Mouse (Mus musculus) liver, embryonic 13.5 days (tissue): ENCODE results near the gene Cnppd1. TPM values are rescaled to one million over a fixed set of nuclear protein-coding genes. Genes with fewer than 3 reads are reported as not detected.

Experiments used
- ATAC-seq: fragments of 200-750 bp; cut with Nextera tagmentation; 2 replicates; pipeline ENCODE4 v1.8.0; 2017; ENCODE audit warnings: low read depth, mild to moderate bottlenecking, moderate number of reproducible peaks, moderate library complexity
- DNase-seq: peaks from one replicate; pipeline ENCODE4 v3.0.0; 2022
- H3K27ac ChIP-seq: fragments of 300-500 bp; sonication (generic); 2 replicates; pipeline ENCODE4 v1.5.1; 2015; ENCODE audit warnings: moderate library complexity, mild to moderate bottlenecking, inconsistent platforms
- H3K27me3 ChIP-seq: fragments of 300-500 bp; sonication (generic); 2 replicates; pipeline ENCODE4 v1.6.1; 2015; ENCODE audit warnings: mild to moderate bottlenecking, inconsistent platforms
- H3K36me3 ChIP-seq: fragments of 300-500 bp; sonication (generic); 2 replicates; pipeline ENCODE4 v1.6.1; 2015; ENCODE audit warnings: mild to moderate bottlenecking, inconsistent platforms
- H3K4me1 ChIP-seq: fragments of 300-500 bp; sonication (generic); replicated peaks from 2 replicates; pipeline ENCODE4 v1.6.1; 2015; ENCODE audit warnings: inconsistent platforms
- H3K4me2 ChIP-seq: fragments of 300-500 bp; sonication (generic); 2 replicates; pipeline ENCODE4 v1.6.1; 2015; ENCODE audit warnings: inconsistent platforms, mild to moderate bottlenecking, moderate library complexity
- H3K4me3 ChIP-seq: fragments of 300-500 bp; sonication (generic); replicated peaks from 2 replicates; pipeline ENCODE4 v1.5.1; 2015; ENCODE audit warnings: mild to moderate bottlenecking, inconsistent platforms
- H3K9ac ChIP-seq: fragments of 300-500 bp; sonication (generic); 2 replicates; pipeline ENCODE4 v1.6.1; 2015; ENCODE audit warnings: mild to moderate bottlenecking, inconsistent platforms
- H3K9me3 ChIP-seq: fragments of 300-500 bp; sonication (generic); replicated peaks from 2 replicates; pipeline ENCODE4 v1.6.1; 2016; ENCODE audit warnings: inconsistent platforms
- WGBS: fragments of 180-500 bp; shearing (Covaris S2); methylation state at CpG from one replicate; pipeline ENCODE4 v1.1.7; 2015; ENCODE audit not compliant: insufficient replicate concordance; 5-methylcytosine and 5-hydroxymethylcytosine counted together
- polyA plus RNA-seq: library from polyadenylated mRNA; unstranded; fragments of >200 nt; fragmentation: Nextera tagmentation; extraction: Ambion mirVana; gene quantifications from 2 replicates; pipeline ENCODE4 v1.2.1, GENCODE M21; 2015

The Cnppd1 gene
- polyA plus RNA-seq, 1 experiment from 2014 or later, result 45.7 TPM

- Histone ChIP-seq H3K36me3 (peaks cover 63% of the 10 kb centered on the region), H3K9ac (peak overlapping the region; percentile 99), H3K9me3 (no peaks in the 10 kb centered on the region), H3K27ac (peak overlapping the region; percentile 100), H3K4me1 (peaks cover 54% of the 10 kb centered on the region), H3K4me2 (peak overlapping the region; percentile 93), H3K27me3 (no peaks in the 10 kb centered on the region), H3K4me3 (peak overlapping the region; percentile 95)
- no peak for DNase-seq
- peak; percentile 13; the same call in 1 of the 2 replicates for ATAC-seq
- 32% methylated on average over 3 of the region's 3 CpGs for WGBS
Measured at GRCm38 (mm10) chr1:75145589-75145988, 3.1 kb upstream of the Cnppd1 start.

GRCm38 (mm10) chr1:75141486-75142190 lies 873 bp downstream of the Cnppd1 start:
- WGBS, result under 1% methylated on average over 53 of the region's 53 CpGs
- Histone ChIP-seq H3K9me3 (no peaks in the 10 kb centered on the region), H3K36me3 (peaks cover 61% of the 10 kb centered on the region), H3K4me1 (peaks cover 80% of the 10 kb centered on the region), H3K4me3 (peak overlapping the region; percentile 95), H3K4me2 (peak overlapping the region; percentile 93), H3K27me3 (no peaks in the 10 kb centered on the region), H3K27ac (peak overlapping the region; percentile 100), H3K9ac (peak overlapping the region; percentile 99)
- ATAC-seq (peak; percentile 59), DNase-seq (peak; percentile 74)

- Histone ChIP-seq H3K9ac (peak overlapping the region; percentile 99), H3K27ac (peak overlapping the region; percentile 100), H3K4me1 (peaks cover 80% of the 10 kb centered on the region), H3K4me2 (peak overlapping the region; percentile 93), H3K9me3 (no peaks in the 10 kb centered on the region), H3K4me3 (peak overlapping the region; percentile 95), H3K36me3 (peaks cover 61% of the 10 kb centered on the region), H3K27me3 (no peaks in the 10 kb centered on the region)
- 36% methylated on average over 4 of the region's 4 CpGs for WGBS
- DNase-seq (no peak), ATAC-seq (no peak)
Measured at GRCm38 (mm10) chr1:75140601-75141190, 1.8 kb downstream of the Cnppd1 start.

GRCm38 (mm10) chr1:75138448-75138847 lies 4.1 kb downstream of the Cnppd1 start:
- Histone ChIP-seq H3K9ac (peak overlapping the region; percentile 99), H3K4me2 (peak overlapping the region; percentile 93), H3K27ac (peak overlapping the region; percentile 100), H3K9me3 (no peaks in the 10 kb centered on the region), H3K4me3 (peak overlapping the region; percentile 95), H3K27me3 (no peaks in the 10 kb centered on the region), H3K36me3 (peaks cover 54% of the 10 kb centered on the region), H3K4me1 (peaks cover 77% of the 10 kb centered on the region)
- 53% methylated on average over 2 of the region's 2 CpGs for WGBS
- DNase-seq (no peak), ATAC-seq (no peak)

GRCm38 (mm10) chr1:75136730-75137129 lies 5.8 kb downstream of the Cnppd1 start:
- H3K4me2 ChIP-seq, result peak overlapping the region; percentile 93
- peak overlapping the region; percentile 99 for H3K9ac ChIP-seq
- peak; percentile 89 for ATAC-seq
- peaks cover 84% of the 10 kb centered on the region for H3K4me1 ChIP-seq
- peak; percentile 72 for DNase-seq
- WGBS, result 12% methylated on average over 3 of the region's 3 CpGs
- H3K27ac ChIP-seq, result peak overlapping the region; percentile 100
- no peaks in the 10 kb centered on the region for H3K27me3 ChIP-seq
- H3K36me3 ChIP-seq, result peaks cover 54% of the 10 kb centered on the region
- H3K9me3 ChIP-seq, result no peaks in the 10 kb centered on the region
- H3K4me3 ChIP-seq, result peak overlapping the region; percentile 95

GRCm38 (mm10) chr1:75136293-75136692 lies 6.2 kb downstream of the Cnppd1 start:
- Histone ChIP-seq H3K4me1 (peaks cover 84% of the 10 kb centered on the region), H3K9me3 (no peaks in the 10 kb centered on the region), H3K4me2 (peak overlapping the region; percentile 93), H3K9ac (peak overlapping the region; percentile 99), H3K36me3 (peaks cover 54% of the 10 kb centered on the region), H3K27ac (peak overlapping the region; percentile 100), H3K27me3 (no peaks in the 10 kb centered on the region), H3K4me3 (peak overlapping the region; percentile 95)
- 28% methylated on average over 6 of the region's 6 CpGs for WGBS
- ATAC-seq, result peak; percentile 73
- DNase-seq, result no peak

- no peaks in the 10 kb centered on the region for H3K9me3 ChIP-seq
- H3K36me3 ChIP-seq, result peaks cover 39% of the 10 kb centered on the region
- H3K4me3 ChIP-seq, result no peak within 1 kb of the TSS
- no peaks in the 10 kb centered on the region for H3K27me3 ChIP-seq
- DNase-seq (no peak), ATAC-seq (no peak)
- WGBS, result 54% methylated on average over 12 of the region's 12 CpGs
- H3K4me2 ChIP-seq, result peak within 1 kb of the TSS; percentile 21
- H3K9ac ChIP-seq, result peak within 1 kb of the TSS; percentile 14; the same call in 1 of the 2 replicates
- H3K27ac ChIP-seq, result peak within 1 kb of the TSS; percentile 19
- H3K4me1 ChIP-seq, result peaks cover 59% of the 10 kb centered on the region
Measured at GRCm38 (mm10) chr1:75133421-75134207, 8.9 kb downstream of the Cnppd1 start, which contains the start of gene Slc23a3. TSS of gene Slc23a3 (minus strand) at chr1:75133890.

GRCm38 (mm10) chr1:75128641-75129040 lies 13.9 kb downstream of the Cnppd1 start:
- Histone ChIP-seq H3K27ac (no peak overlapping the region), H3K4me2 (no peak overlapping the region), H3K9ac (no peak overlapping the region), H3K9me3 (no peaks in the 10 kb centered on the region), H3K4me3 (no peak overlapping the region), H3K27me3 (no peaks in the 10 kb centered on the region), H3K36me3 (no peaks in the 10 kb centered on the region), H3K4me1 (peaks cover 33% of the 10 kb centered on the region)
- ATAC-seq (no peak), DNase-seq (no peak)
- 65% methylated on average over 3 of the region's 3 CpGs for WGBS

GRCm38 (mm10) chr1:75125418-75125817 lies 17.1 kb downstream of the Cnppd1 start:
- Histone ChIP-seq H3K4me3 (peak overlapping the region; percentile 66), H3K9me3 (no peaks in the 10 kb centered on the region), H3K4me2 (peak overlapping the region; percentile 74), H3K27me3 (no peaks in the 10 kb centered on the region), H3K36me3 (no peaks in the 10 kb centered on the region), H3K27ac (peak overlapping the region; percentile 97), H3K9ac (peak overlapping the region; percentile 75), H3K4me1 (peaks cover 23% of the 10 kb centered on the region)
- ATAC-seq (no peak), DNase-seq (no peak)
- 27% methylated on average over 5 of the region's 5 CpGs for WGBS

GRCm38 (mm10) chr1:75124346-75125321 lies 17.9 kb downstream of the Cnppd1 start, which contains the start of gene Nhej1:
TSS of gene Nhej1 (minus strand) at chr1:75125200.
- ATAC-seq (peak; percentile 93), DNase-seq (peak; percentile 93)
- peak within 1 kb of the TSS; percentile 66 for H3K4me3 ChIP-seq
- peak within 1 kb of the TSS; percentile 75 for H3K9ac ChIP-seq
- 2% methylated on average over 56 of the region's 56 CpGs for WGBS
- peaks cover 23% of the 10 kb centered on the region for H3K4me1 ChIP-seq
- H3K4me2 ChIP-seq, result peak within 1 kb of the TSS; percentile 74
- H3K36me3 ChIP-seq, result no peaks in the 10 kb centered on the region
- no peaks in the 10 kb centered on the region for H3K9me3 ChIP-seq
- H3K27me3 ChIP-seq, result no peaks in the 10 kb centered on the region
- peak within 1 kb of the TSS; percentile 97 for H3K27ac ChIP-seq
